Mouse (Mus musculus): ENCODE measurements around the gene D7Ertd443e. TPM values are rescaled to one million over a fixed set of nuclear protein-coding genes. Genes with fewer than 3 reads are reported as not detected.

D7Ertd443e gene
- total RNA-seq, 2 experiments from 2014 or later = 2.8 to 2.9 TPM

DNA sequence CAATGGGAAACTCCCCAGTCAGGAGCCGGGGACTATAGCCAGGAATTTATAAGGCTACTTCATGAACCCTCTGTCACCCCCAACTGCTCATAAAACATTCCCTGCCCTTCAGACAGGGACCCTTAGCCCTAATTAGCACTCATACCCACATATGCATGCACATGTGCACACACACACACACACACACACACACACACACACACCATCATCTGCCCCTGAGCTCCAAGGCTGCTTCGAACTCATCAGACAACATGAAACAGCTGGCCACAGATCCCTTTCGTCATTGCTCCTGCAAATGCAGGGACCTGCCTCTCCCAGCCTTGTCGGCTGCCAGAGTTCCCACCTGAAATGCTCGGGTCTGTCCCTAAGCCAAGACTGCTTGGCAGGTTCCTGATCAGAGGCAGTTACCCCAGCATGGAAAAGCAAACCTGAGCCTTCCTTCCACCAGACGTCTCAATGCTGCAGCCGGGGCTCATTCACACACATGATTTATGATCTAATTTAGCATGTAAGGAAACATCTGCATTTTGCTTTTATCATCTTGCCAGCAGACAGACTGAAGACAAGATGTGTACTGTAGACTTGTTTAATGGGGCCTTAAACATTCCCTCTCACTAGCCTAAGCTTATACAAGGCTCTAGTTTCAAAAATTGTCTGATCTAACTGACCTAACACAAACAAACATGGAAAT is 95.7 kb downstream of the D7Ertd443e start:
- intact Hi-C loops (cut with DNase I) = no loop called here
- DNase-seq = no peak

DNA sequence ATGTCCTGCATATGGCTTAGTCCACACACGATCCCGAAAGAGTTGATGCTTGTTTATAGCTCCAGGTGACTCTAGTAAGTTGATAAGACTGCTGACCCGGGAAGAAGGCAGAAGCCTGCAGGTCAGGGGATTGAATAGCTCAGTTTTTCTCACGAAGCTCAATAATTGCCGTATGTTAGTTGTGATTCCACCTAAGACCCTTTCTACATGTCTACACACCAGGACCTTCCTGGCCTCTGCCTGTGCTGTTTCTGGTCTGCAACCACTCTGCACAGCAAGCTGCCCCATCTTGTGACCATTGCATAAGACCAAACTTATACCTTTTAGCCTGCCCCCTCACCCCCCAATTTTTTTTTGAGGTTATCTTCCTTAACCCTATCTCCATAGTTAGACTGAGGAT is 96.3 kb downstream of the D7Ertd443e start:
- intact Hi-C loops (cut with DNase I) = no loop called here

DNA sequence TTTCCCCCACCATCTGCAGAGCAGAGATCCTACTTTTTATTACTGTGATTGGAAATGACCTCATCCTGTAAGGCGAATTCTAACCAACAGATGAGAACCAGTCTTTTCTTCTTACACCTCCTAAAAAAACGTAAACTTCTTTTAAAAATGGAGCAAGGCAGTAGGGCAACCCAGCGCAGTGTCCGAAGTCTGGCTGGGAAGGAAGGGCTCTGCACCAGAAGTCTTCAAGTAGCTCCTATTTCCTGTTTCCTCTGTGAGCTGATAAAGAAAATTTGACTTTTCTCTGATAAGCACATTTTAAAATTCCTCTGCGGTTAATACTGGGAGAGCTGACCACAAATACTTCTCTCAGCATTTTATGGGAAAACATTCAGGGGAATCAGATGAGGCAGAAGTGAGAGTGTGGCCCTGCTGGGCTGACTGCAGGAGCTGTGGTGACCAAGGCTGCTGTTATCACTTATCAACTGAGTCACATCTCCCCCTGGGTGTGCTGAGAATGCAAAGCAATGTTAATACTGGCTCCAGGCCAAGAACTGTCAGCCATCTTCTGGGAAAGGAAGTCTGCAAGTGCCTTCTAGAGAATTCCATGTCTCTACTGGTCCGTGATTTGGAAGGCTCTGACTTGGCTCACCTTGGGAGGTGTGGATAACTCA is 97.8 kb downstream of the D7Ertd443e start:
- intact Hi-C loops (cut with DNase I) = no loop called here
- DNase-seq = peak; percentile 49 to 50

More for the DNA sequence above, 96.3 kb downstream of the D7Ertd443e start:
- no peak for DNase-seq

DNA sequence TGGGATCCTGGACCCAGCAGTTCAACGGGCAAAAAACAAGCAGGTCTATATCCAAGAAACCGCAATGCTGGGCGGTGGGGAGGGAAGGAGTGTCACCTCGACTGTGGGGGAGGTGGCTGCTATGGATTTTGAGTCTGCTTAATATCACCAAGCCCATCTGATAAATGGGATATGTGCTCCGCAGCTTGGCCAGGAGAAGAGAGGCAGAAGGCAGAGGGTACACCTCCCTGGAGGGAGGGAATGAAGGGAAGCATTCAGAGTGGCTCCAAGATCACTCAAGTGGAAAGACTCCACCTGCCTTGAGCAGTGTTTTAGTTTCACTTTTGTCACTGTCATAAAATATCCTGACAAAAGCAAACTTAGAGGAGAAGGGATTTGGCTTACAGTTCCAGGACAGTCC is 112.5 kb downstream of the D7Ertd443e start:
- intact Hi-C loops (cut with DNase I) = no loop called here
- DNase-seq = no peak

DNA sequence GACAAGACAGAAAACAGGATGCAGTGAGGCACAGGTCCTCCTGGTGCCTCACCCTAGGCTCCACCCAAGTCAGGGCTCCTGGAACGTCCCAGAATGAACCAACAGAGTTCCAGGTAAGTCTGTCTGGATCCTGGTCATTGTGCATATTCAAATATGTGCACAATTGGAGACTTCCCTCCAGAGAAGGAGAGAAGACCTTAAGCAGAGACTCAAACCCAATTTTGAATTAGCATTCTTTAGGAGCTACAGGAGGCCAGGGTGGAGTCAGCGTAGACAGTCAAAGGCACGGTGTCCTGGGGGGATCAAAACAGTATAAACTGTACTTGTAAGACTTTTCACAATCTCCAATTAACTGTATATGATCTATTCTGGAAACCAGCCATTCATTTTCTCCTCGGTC is 113.0 kb downstream of the D7Ertd443e start:
- DNase-seq = no peak
- intact Hi-C loops (cut with DNase I) = no loop called here

DNA sequence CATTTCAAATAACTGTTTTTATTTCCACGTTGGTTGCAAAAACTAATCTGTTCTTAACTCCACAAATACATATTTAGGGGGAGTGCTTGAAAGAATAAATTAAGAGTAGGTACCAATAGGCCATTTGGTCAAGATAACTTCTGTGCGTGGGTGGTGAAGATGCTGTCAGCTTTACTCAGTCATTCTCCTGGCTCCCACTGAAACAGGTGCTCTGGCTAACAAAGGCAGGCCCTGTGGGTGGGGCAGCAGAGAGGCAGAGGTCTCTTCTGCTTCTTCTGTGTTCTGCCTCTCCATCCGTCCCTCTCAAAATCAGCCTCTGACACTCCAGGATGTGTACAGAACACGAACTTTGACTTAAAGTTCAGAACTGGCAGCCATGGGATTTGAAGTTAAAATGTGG is 119.7 kb downstream of the D7Ertd443e start:
- intact Hi-C loops (cut with DNase I) = no loop called here
- no peak for DNase-seq

DNA sequence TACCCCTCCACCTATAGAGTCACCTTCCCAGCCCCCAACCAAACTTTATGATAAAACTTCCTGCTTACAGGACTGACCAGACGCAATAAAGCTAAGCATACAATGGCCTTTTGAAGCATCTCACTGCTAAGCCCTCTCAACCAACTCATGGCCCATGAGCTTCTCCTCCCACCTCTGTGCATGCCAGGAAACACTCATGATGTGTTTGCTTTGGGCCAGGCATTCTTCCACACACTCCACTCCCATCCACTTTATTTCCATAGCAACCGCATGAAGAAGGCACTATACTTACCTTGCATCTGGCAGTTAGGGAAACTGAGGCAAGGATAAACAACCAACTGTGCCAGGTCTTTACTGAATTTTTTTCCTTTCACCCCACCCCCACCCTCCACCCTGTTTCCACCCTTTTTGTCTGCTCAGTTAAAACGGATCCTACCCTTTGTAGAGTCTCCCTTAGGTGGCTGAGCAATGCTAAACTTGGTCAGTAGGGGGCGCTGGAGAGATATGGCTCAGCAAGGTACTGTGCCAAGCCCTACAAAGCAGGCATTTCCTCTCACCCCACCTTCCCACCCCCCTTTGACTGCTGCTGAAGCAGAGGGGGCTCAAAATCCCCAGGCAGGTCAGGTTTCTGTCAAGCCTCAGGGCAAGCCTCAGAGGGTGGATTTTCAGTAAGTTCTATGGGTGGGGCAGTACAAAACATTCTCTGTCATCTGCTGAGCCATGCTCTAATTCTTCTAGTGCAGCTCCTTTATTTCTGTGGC is 122.1 kb downstream of the D7Ertd443e start:
- peak; percentile 68 to 72 for DNase-seq
- intact Hi-C loops (cut with DNase I) = loop anchor here (1.0 to 5.0 kb wide), 3 partner anchors 86 to 406 kb away; no protein-coding TSS in a partner anchor

DNA sequence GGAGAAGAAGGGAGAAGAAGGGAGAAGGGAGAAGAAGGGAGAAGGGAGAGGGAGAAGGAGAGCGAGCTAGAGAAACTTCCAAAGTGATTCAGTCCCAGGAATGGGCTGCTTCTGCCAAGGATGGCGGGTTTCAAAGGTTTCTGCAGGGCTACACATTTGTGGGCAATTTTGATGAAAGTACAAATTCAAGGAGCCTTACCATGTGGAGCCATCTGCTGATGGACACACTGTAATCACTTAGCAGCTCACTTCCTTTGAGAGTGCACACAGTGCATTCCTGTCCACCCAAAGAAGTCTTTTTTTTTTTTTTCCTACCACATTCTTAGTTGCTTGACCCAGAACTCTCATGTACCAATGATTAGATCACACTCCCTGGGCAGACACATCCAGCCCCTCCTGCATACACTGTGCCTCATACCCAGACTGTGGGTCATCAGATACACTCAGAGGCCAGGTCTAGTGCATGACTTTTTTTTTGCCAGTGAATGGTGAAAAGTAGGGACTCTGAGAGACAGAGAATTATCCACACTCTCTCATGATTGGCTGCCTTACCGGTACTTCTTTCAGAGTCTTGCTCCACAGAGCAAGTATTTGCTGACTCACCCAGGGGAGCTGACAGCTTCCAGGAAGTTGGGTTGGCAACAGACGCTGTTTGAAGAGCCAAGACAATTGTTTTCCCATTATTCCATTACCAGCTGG is 124.3 kb downstream of the D7Ertd443e start:
- intact Hi-C loops (cut with DNase I) = loop anchor here (1.0 to 5.0 kb wide), 3 partner anchors 35 to 404 kb away; no protein-coding TSS in a partner anchor
- DNase-seq = peak; percentile 71 to 77

DNA sequence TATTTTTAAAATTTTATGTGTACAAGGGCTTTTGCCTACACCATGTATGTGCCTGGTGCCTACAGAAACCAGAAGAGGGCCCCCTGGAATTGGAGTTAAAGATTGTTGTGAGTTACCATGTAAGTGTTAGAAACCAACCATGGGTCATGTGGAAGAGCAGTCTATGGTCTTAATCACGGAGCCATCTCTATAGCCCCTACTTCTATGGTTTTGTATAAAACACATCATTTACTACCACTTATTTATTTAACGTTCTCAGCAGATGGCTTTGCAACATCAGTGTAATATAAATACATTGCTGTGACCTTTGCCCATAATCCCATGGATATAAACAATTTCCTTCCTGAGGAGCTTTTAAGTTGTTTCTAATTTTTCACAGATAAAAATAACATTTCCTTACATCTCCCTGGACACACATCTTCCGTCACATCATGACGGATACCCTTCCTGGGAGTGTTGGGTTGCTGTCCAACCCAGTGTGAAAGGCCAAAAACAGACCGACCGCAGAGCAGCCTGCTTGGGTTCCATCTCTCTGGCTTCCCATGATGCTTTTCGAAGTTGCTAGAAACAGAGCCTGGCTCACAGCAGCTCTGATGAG is 135.1 kb downstream of the D7Ertd443e start:
- no peak for DNase-seq
- intact Hi-C loops (cut with DNase I) = no loop called here

DNA sequence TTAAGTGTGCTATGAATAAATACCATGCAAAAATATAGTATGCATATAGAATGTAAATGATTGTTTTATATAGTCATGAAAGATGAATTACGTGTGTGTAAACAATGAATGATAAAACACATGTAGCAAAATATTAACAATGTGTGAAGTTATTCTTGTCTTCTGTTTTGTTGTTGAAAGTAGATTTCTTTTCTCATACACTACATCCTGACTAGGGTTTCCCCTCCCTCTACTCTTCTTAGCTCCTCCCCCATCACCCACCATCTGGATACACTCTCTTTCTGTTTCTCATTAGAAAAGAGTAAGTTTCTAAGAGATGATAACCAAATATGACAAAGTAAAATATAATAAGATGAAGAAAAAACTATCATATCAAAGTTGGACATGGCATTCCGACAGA is 137.4 kb downstream of the D7Ertd443e start:
- no peak for DNase-seq
- intact Hi-C loops (cut with DNase I) = no loop called here

DNA sequence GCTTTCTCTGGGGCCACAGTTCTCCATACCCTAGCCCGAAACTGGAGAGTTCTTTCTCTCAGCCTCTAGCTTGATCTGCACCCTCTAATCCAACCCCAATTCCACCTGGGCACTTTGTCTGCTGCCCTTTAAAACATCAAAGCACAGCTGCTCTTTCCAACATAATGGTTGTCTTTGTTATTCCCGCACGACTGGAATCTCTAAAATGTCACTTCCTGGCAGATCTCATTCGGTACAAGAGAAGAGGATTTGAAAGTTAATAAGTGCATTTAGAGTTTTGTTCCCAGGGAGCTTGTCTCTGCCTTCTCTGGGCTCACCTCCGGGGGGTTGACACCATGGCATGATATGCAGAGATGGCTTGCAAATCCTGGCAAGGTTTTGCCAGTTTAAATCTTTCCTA is 138.8 kb downstream of the D7Ertd443e start:
- intact Hi-C loops (cut with DNase I) = no loop called here
- DNase-seq = no peak

DNA sequence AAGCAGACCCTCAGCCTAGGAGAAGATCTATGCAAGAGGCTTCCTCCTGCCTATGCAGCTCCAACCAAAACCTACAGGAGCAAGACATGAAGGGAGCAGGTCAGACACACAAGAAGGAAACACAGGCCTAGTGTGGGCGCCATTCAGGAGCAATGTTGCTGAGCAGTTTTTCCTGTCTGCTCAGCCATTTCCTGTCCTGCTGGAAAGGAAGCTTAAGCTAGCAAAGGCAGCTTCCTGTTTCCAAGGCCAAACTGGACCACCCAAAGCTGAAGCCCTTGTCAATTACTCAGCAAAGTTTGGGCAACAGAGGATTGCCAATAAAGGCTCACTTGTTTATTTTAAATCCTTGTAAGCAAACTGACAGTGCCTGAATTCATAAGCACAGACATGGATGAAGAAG is 142.7 kb downstream of the D7Ertd443e start:
- intact Hi-C loops (cut with DNase I) = no loop called here
- no peak for DNase-seq

DNA sequence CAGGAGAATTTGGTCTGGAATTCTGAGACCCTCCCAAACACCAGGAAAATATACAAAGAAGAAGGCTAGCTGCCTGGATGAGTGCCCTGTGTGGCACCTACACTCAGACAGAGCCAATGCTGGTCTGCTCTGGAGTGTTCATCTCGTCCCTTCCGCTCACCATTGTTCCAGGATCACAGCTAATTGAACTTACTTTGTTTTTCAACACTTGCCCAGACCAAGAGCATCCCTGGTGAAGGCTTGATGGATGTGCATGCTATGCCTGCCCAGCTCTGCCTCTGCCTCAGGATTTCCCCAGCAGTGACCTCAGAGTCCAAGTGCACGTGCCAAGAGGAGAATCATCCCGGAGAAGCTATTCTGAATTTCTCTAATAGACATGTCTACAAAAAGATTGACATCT is 144.2 kb downstream of the D7Ertd443e start:
- intact Hi-C loops (cut with DNase I) = no loop called here

DNA sequence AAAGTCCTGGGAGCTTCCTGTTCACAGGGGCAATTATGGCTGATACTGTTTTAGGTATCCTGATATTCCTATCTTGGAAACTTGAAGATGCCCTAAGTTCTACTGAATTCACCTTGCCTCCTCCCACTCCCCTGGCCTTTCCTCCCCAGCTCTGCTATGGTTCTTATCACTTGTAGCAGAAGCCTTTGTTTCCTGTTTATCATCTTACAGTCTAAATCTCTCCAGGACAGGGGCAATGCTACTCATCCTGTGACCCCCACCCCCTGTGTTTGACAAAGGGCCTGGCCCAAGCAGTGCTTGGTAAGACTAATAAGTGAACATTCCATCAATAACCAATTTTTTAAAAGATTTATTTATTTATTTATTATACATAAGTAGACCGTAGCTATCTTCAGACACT is 144.9 kb downstream of the D7Ertd443e start:
- intact Hi-C loops (cut with DNase I) = no loop called here
- no peak for DNase-seq

More for the DNA sequence above, 144.2 kb downstream of the D7Ertd443e start:
- no peak for DNase-seq

DNA sequence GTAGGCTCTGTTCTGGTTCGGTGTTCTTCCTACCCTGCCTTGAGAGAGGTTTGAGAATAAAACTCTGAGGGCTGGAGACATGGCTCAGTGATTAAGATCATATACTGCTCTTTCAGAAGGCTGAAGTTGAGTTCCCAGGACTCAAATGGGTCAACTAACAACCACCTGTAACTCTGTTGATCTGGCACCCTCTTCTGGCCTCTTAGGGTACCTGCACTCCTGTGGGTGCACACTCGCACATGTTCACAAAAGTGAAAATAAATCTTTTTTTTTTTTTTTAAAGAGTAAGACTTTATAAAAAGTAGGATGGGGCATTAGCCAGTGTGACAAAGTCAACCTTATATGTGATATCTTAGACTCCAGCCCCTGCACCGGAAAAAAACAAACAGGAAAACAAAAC is 146.6 kb downstream of the D7Ertd443e start:
- DNase-seq = no peak
- intact Hi-C loops (cut with DNase I) = no loop called here

DNA sequence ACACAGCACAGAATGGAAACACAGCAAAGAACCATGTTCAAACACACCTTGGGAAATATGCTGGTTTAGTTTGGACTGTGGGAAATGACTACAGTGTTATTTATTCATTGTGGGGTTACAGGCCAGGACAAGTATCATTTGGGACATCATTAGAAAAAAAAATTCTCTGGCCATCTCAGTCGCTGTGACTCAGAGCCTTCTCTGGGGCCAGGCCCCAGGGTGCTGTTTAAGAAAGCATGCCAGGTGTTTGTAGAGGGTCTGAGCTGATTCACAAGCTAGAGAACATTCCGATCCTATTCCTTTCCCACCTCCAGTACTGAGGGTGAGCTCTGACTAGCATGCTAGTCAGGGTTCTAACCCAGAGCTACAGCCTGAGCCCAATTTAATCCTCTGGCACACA is 148.1 kb downstream of the D7Ertd443e start:
- intact Hi-C loops (cut with DNase I) = no loop called here
- DNase-seq = no peak

DNA sequence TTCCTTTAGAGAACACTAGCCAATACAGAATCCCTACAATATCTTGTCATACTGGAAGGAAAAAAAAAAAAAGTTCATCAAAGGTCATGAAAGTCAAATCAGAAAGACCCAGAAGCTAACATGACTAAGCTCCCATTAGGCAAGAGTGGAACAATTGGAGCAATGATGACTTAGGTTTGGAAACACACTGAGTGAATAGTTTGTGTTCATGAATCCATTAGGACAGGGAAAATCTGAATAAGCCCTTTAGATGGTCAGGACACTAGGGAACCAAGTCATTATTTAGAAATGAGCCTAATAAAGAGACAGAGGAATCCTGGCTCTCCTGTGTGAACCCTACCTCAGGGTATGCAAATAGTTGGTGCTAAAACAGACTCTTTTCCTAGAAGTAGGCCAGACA is 148.7 kb downstream of the D7Ertd443e start:
- intact Hi-C loops (cut with DNase I) = no loop called here
- DNase-seq = no peak

DNA sequence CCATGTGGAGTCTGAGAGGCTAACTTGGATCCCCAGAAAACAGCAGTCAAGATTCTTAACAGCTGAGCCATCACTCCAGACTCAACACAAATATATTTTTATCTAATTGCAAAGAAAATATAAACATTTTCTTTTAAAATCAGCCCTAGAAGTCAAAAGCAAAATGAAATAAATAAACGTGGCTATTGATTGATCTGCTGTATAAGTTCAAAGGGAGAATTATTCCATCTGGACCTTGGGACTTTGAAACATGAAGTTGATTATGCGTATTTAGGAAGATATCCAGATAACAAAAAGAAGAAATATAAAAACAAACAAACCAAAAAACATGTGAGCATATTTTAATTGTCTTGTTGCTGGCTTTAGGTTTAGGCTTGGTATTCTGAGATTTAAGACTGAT is 149.9 kb downstream of the D7Ertd443e start:
- no peak for DNase-seq

DNA sequence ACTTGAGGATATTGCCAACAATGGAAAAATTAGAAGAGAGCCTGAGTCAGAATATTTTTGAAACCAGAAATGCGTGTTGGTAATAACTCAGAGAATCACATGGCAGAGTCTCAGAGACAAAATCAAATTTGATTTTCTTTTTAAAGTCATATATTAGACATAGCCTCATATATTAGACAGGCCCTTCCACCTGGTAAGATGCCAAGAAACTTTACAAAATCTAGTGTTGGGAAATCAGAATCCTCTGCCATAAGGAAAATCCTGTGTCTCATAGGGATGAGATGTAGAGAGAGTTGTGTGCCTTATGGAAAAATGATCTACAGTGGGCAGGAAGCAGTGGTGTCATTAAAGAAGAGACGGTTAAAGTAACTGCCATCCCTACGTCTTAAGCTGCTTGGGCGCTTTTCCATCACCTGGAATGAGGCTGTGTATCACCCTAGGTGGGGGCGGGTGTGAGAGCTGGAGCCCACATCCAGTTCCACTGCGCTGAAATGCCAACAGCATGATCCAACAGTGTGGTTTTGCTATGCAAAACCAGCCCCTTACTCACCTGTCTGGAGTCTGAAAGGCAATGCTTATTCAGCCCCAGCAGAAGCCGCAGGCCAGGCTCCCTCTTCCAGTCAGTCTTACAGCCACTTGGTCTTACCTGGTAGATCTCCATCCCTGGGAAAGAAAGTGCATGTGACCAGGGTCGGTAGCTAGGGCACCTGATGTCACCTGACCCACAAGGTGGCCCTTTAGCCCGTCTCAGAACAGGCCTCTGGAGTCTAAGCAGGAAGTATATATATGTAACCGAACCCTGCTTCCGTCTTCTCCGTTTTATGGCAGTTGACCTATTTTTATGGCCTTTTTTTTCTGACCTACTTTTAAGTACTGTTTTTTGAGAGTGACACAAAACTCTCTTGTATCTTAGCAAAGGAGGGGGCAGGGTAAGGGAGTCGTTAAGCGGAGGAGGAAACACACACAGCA is 153.8 kb downstream of the D7Ertd443e start, which contains the start of gene Adam12:
Adam12 (minus strand) TSS at position 769 of the 969 bp plus-strand sequence.
- intact Hi-C loops (cut with DNase I) = no loop called here
- no peak for DNase-seq

More for the DNA sequence above, 149.9 kb downstream of the D7Ertd443e start:
- intact Hi-C loops (cut with DNase I) = no loop called here
